Mouse (Mus musculus): ENCODE measurements at regions not wholly inside any gene's neighbourhood (a gene's known extent, or its start where the extent isn't known, plus 50 kb on each side); places are given as distances from the start of the nearest gene placed in this dataset.

GRCm38 (mm10) chr10:38875667-38876245 is 54.2 kb upstream of the Rfpl4b start:
- Histone ChIP-seq H3K27ac (no peak overlapping the region), H3K4me1 (no peaks in the 10 kb centered on the region), H3K4me2 (no peak overlapping the region), H3K9ac (no peak overlapping the region), H3K27me3 (no peaks in the 10 kb centered on the region), H3K4me3 (no peak overlapping the region), H3K36me3 (no peaks in the 10 kb centered on the region), H3K9me3 (no peaks in the 10 kb centered on the region)
- 15% methylated on average over 5 of the region's 5 CpGs for WGBS
- ATAC-seq (ENCODE audit: insufficient number of reproducible peaks, insufficient read depth, low FRiP score, low TSS enrichment, low read depth) = no peak

- Histone ChIP-seq H3K27ac (no peak overlapping the region), H3K9me3 (no peaks in the 10 kb centered on the region), H3K36me3 (no peaks in the 10 kb centered on the region), H3K27me3 (no peaks in the 10 kb centered on the region), H3K9ac (no peak overlapping the region), H3K4me3 (no peak overlapping the region), H3K4me1 (no peaks in the 10 kb centered on the region), H3K4me2 (no peak overlapping the region)
- no peak for ATAC-seq (ENCODE audit: insufficient number of reproducible peaks, insufficient read depth, low FRiP score, low TSS enrichment, low read depth)
- WGBS = 93% methylated on average over 7 of the region's 7 CpGs
Observed at GRCm38 (mm10) chr10:38879271-38879670, 57.7 kb upstream of the Rfpl4b start.

GRCm38 (mm10) chr10:38880642-38881187 is 59.1 kb upstream of the Rfpl4b start:
- no peak overlapping the region for H3K9ac ChIP-seq
- no peaks in the 10 kb centered on the region for H3K9me3 ChIP-seq
- no peak overlapping the region for H3K27ac ChIP-seq
- WGBS = 69% methylated on average over 7 of the region's 7 CpGs
- no peaks in the 10 kb centered on the region for H3K36me3 ChIP-seq
- ATAC-seq (ENCODE audit: insufficient number of reproducible peaks, insufficient read depth, low FRiP score, low TSS enrichment, low read depth) = no peak
- no peak overlapping the region for H3K4me2 ChIP-seq
- H3K27me3 ChIP-seq = no peaks in the 10 kb centered on the region
- no peaks in the 10 kb centered on the region for H3K4me1 ChIP-seq
- no peak overlapping the region for H3K4me3 ChIP-seq

- no peak overlapping the region for H3K9ac ChIP-seq
- no peaks in the 10 kb centered on the region for H3K27me3 ChIP-seq
- ATAC-seq (ENCODE audit: insufficient number of reproducible peaks, insufficient read depth, low FRiP score, low TSS enrichment, low read depth) = no peak
- no peak overlapping the region for H3K4me3 ChIP-seq
- no peaks in the 10 kb centered on the region for H3K9me3 ChIP-seq
- H3K4me1 ChIP-seq = no peaks in the 10 kb centered on the region
- H3K36me3 ChIP-seq = no peaks in the 10 kb centered on the region
- 80% methylated on average over 6 of the region's 6 CpGs for WGBS
- H3K4me2 ChIP-seq = no peak overlapping the region
- H3K27ac ChIP-seq = no peak overlapping the region
Observed at GRCm38 (mm10) chr10:38882154-38882553, 60.6 kb upstream of the Rfpl4b start.

GRCm38 (mm10) chr10:38883816-38884599 is 62.4 kb upstream of the Rfpl4b start:
- Histone ChIP-seq H3K4me1 (no peaks in the 10 kb centered on the region), H3K9ac (no peak overlapping the region), H3K4me2 (no peak overlapping the region), H3K27me3 (no peaks in the 10 kb centered on the region), H3K4me3 (no peak overlapping the region), H3K36me3 (no peaks in the 10 kb centered on the region), H3K9me3 (no peaks in the 10 kb centered on the region), H3K27ac (no peak overlapping the region)
- 67% methylated on average over 2 of the region's 2 CpGs for WGBS
- no peak for ATAC-seq (ENCODE audit: insufficient number of reproducible peaks, insufficient read depth, low FRiP score, low TSS enrichment, low read depth)

GRCm38 (mm10) chr10:38884641-38885040 is 63.1 kb upstream of the Rfpl4b start:
- Histone ChIP-seq H3K9me3 (no peaks in the 10 kb centered on the region), H3K36me3 (no peaks in the 10 kb centered on the region), H3K4me3 (no peak overlapping the region), H3K27ac (no peak overlapping the region), H3K27me3 (no peaks in the 10 kb centered on the region), H3K4me2 (no peak overlapping the region), H3K4me1 (no peaks in the 10 kb centered on the region), H3K9ac (no peak overlapping the region)
- 65% methylated on average over 4 of the region's 4 CpGs for WGBS
- no peak for ATAC-seq (ENCODE audit: insufficient number of reproducible peaks, insufficient read depth, low FRiP score, low TSS enrichment, low read depth)

GRCm38 (mm10) chr10:38886441-38886840 is 64.9 kb upstream of the Rfpl4b start:
- Histone ChIP-seq H3K4me2 (no peak overlapping the region), H3K4me1 (no peaks in the 10 kb centered on the region), H3K9me3 (no peaks in the 10 kb centered on the region), H3K27me3 (no peaks in the 10 kb centered on the region), H3K36me3 (no peaks in the 10 kb centered on the region), H3K27ac (no peak overlapping the region), H3K9ac (no peak overlapping the region), H3K4me3 (no peak overlapping the region)
- 45% methylated on average over 2 of the region's 2 CpGs for WGBS
- ATAC-seq (ENCODE audit: insufficient number of reproducible peaks, insufficient read depth, low FRiP score, low TSS enrichment, low read depth) = no peak

GRCm38 (mm10) chr10:38887896-38888295 is 66.3 kb upstream of the Rfpl4b start:
- H3K4me1 ChIP-seq = no peaks in the 10 kb centered on the region
- no peak overlapping the region for H3K27ac ChIP-seq
- H3K36me3 ChIP-seq = no peaks in the 10 kb centered on the region
- H3K9me3 ChIP-seq = no peaks in the 10 kb centered on the region
- whole genome bisulfite sequencing = 82% methylated on average over 9 of the region's 9 CpGs
- no peaks in the 10 kb centered on the region for H3K27me3 ChIP-seq
- no peak overlapping the region for H3K4me2 ChIP-seq
- no peak overlapping the region for H3K9ac ChIP-seq
- no peak overlapping the region for H3K4me3 ChIP-seq
- ATAC-seq (ENCODE audit: insufficient number of reproducible peaks, insufficient read depth, low FRiP score, low TSS enrichment, low read depth) = no peak

GRCm38 (mm10) chr10:38894706-38895105 is 70.6 kb upstream of the Lama4 start:
- ATAC-seq (ENCODE audit: insufficient number of reproducible peaks, insufficient read depth, low FRiP score, low TSS enrichment, low read depth) = no peak
- no peak overlapping the region for H3K4me3 ChIP-seq
- H3K9me3 ChIP-seq = no peaks in the 10 kb centered on the region
- H3K36me3 ChIP-seq = no peaks in the 10 kb centered on the region
- no peak overlapping the region for H3K27ac ChIP-seq
- no peak overlapping the region for H3K4me2 ChIP-seq
- no peaks in the 10 kb centered on the region for H3K27me3 ChIP-seq
- 0 out of 2 replicates have a peak, but pooled peaks cover 2% of the 10 kb centered on the region for H3K4me1 ChIP-seq
- 10% methylated on average over 1 of the region's 1 CpGs for WGBS
- H3K9ac ChIP-seq = no peak overlapping the region

GRCm38 (mm10) chr10:38895656-38896055 is 69.7 kb upstream of the Lama4 start:
- Histone ChIP-seq H3K4me2 (no peak overlapping the region), H3K9ac (no peak overlapping the region), H3K4me3 (no peak overlapping the region), H3K9me3 (no peaks in the 10 kb centered on the region), H3K27ac (no peak overlapping the region), H3K36me3 (no peaks in the 10 kb centered on the region), H3K4me1 (0 out of 2 replicates have a peak, but pooled peaks cover 2% of the 10 kb centered on the region), H3K27me3 (no peaks in the 10 kb centered on the region)
- 72% methylated on average over 3 of the region's 3 CpGs for WGBS
- no peak for ATAC-seq (ENCODE audit: insufficient number of reproducible peaks, insufficient read depth, low FRiP score, low TSS enrichment, low read depth)

GRCm38 (mm10) chr10:38897573-38897972 is 67.7 kb upstream of the Lama4 start:
- Histone ChIP-seq H3K9me3 (no peaks in the 10 kb centered on the region), H3K4me1 (0 out of 2 replicates have a peak, but pooled peaks cover 2% of the 10 kb centered on the region), H3K27ac (no peak overlapping the region), H3K4me2 (no peak overlapping the region), H3K9ac (no peak overlapping the region), H3K27me3 (no peaks in the 10 kb centered on the region), H3K36me3 (no peaks in the 10 kb centered on the region), H3K4me3 (no peak overlapping the region)
- 70% methylated on average over 5 of the region's 5 CpGs for WGBS
- ATAC-seq (ENCODE audit: insufficient number of reproducible peaks, insufficient read depth, low FRiP score, low TSS enrichment, low read depth) = no peak

GRCm38 (mm10) chr10:38906121-38906520 is 59.2 kb upstream of the Lama4 start:
- Histone ChIP-seq H3K27ac (no peak overlapping the region), H3K4me2 (no peak overlapping the region), H3K9ac (no peak overlapping the region), H3K4me1 (peaks cover 12% of the 10 kb centered on the region), H3K36me3 (no peaks in the 10 kb centered on the region), H3K4me3 (no peak overlapping the region), H3K9me3 (no peaks in the 10 kb centered on the region), H3K27me3 (no peaks in the 10 kb centered on the region)
- WGBS = 32% methylated on average over 3 of the region's 3 CpGs
- no peak for ATAC-seq (ENCODE audit: insufficient number of reproducible peaks, insufficient read depth, low FRiP score, low TSS enrichment, low read depth)
